Mouse (Mus musculus) hindbrain, embryonic 14.5 days (tissue): ENCODE data around the gene Tnik. TPM values are rescaled to one million over a fixed set of nuclear protein-coding genes. Genes with fewer than 3 reads are reported as not detected.
A peak's percentile ranks its signal among the peaks of the same experiment; 100 is the strongest.

Experiments
- ATAC-seq: fragments of 200-750 bp; cut with Nextera tagmentation; 2 replicates; pipeline ENCODE4 v1.8.0; 2017; ENCODE audit warnings: moderate number of reproducible peaks, mild to moderate bottlenecking, moderate TSS enrichment, moderate library complexity; ENCODE audit not compliant: low FRiP score
- DNase-seq: peaks from one replicate; pipeline ENCODE4 v3.0.0-alpha.2; 2015; ENCODE audit warnings: low spot score
- H3K27ac ChIP-seq: fragments of 300-500 bp; sonication (generic); 2 replicates; pipeline ENCODE4 v1.5.1; 2014; ENCODE audit warnings: mild to moderate bottlenecking, moderate library complexity
- H3K27me3 ChIP-seq: fragments of 300-500 bp; sonication (generic); 2 replicates; pipeline ENCODE4 v1.6.1; 2014; ENCODE audit warnings: mild to moderate bottlenecking, low read length, mixed read lengths; ENCODE audit not compliant: control insufficient read depth, insufficient read depth
- H3K36me3 ChIP-seq: fragments of 300-500 bp; sonication (generic); replicated peaks from 2 replicates; pipeline ENCODE4 v1.6.1; 2014; ENCODE audit not compliant: control insufficient read depth, insufficient read depth
- H3K4me1 ChIP-seq: fragments of 300-500 bp; sonication (generic); replicated peaks from 2 replicates; pipeline ENCODE4 v1.6.1; 2014; ENCODE audit warnings: antibody characterized with exemption, low read length, mixed read lengths; ENCODE audit not compliant: control insufficient read depth, insufficient read depth
- H3K4me2 ChIP-seq: fragments of 300-500 bp; sonication (generic); replicated peaks from 2 replicates; pipeline ENCODE4 v1.6.1; 2014; ENCODE audit warnings: mild to moderate bottlenecking, moderate library complexity
- H3K4me3 ChIP-seq: fragments of 300-500 bp; sonication (generic); replicated peaks from 2 replicates; pipeline ENCODE4 v1.5.1; 2014; ENCODE audit warnings: mild to moderate bottlenecking, low read length
- H3K9ac ChIP-seq: fragments of 300-500 bp; sonication (generic); 2 replicates; pipeline ENCODE4 v1.6.1; 2014
- H3K9me3 ChIP-seq: fragments of 300-500 bp; sonication (generic); 2 replicates; pipeline ENCODE4 v1.6.1; 2016; ENCODE audit warnings: low read length; ENCODE audit not compliant: control insufficient read depth
- WGBS: fragments of 180-500 bp; shearing (Covaris S2); extraction: QIAGEN DNeasy Blood & Tissue Kit; methylation state at CpG from one replicate; pipeline ENCODE4 v1.1.7; 2014; 5-methylcytosine and 5-hydroxymethylcytosine counted together
- polyA plus RNA-seq: library from polyadenylated mRNA; unstranded; fragments of >200 nt; fragmentation: Nextera tagmentation; extraction: Ambion mirVana; gene quantifications from 2 replicates; pipeline ENCODE4 v1.2.1, GENCODE M21; 2014

The Tnik gene
- polyA plus RNA-seq, 1 experiment from 2014 or later = 97.5 TPM

DNA sequence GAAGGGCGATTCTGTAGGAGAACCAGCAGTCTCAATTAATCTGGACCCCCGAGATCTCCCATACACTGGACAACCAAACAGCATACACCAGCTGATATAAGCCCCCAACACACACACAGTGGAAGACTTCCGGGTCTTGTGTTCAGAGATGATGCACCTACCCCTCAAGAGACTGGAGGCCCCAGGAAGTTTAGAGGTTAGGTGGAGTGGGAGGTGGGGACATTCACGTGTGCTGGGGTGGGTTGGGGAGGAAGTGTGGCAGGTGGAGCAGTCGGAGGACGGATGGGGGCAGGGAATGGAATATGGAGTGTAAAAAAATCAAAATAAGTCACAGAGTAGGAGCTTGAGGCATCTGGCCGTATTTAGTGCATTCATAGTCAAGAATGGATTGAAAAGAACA lies 7.3 kb upstream of the Tnik start:
- ATAC-seq = no peak
- no peaks in the 10 kb centered on the region for H3K36me3 ChIP-seq
- H3K4me2 ChIP-seq = no peak overlapping the region
- 92% methylated on average over 7 of the region's 7 CpGs for WGBS
- H3K27ac ChIP-seq = no peak overlapping the region
- no peaks in the 10 kb centered on the region for H3K27me3 ChIP-seq
- no peak overlapping the region for H3K9ac ChIP-seq
- H3K4me1 ChIP-seq = no peaks in the 10 kb centered on the region
- DNase-seq = no peak
- H3K4me3 ChIP-seq = no peak overlapping the region
- no peaks in the 10 kb centered on the region for H3K9me3 ChIP-seq

DNA sequence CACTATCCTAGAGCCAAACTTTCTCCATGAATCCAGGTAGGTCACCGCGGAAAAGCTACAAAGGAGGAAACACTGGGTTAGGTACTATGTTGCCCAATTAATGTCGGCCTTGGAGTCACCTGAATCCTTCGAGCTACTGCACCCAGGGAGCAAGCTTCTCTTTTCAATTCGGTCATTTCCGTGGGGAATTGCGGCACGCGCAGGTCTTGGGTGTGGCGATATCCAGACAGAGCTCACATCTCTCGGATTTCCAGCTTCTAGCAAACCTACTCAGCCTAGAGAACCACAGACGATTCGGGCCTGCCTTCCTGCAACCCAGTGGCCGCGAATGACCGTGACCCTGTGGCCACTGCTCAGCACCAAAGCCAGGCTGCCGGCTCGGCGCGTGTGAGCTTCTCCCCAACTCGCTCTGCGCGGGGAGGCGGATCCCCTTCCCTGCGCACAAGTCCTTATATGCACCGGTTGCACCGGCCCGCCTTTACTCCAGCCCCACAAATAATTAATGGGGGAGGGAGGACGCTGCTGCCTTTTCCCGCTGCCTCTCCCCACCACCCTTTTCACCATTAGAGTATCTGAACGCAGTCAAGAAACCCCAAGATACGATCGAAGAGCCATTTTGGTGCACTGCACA lies 528 bp upstream of the Tnik start:
- no peaks in the 10 kb centered on the region for H3K9me3 ChIP-seq
- H3K4me2 ChIP-seq = peak overlapping the region; percentile 87
- peak overlapping the region; percentile 96 for H3K27ac ChIP-seq
- peak; percentile 65 for DNase-seq
- H3K9ac ChIP-seq = peak overlapping the region; percentile 96
- H3K4me3 ChIP-seq = peak overlapping the region; percentile 77
- under 1% methylated on average over 33 of the region's 33 CpGs for WGBS
- H3K36me3 ChIP-seq = no peaks in the 10 kb centered on the region
- no peaks in the 10 kb centered on the region for H3K27me3 ChIP-seq
- peak; percentile 56 for ATAC-seq
- peaks cover 22% of the 10 kb centered on the region for H3K4me1 ChIP-seq

DNA sequence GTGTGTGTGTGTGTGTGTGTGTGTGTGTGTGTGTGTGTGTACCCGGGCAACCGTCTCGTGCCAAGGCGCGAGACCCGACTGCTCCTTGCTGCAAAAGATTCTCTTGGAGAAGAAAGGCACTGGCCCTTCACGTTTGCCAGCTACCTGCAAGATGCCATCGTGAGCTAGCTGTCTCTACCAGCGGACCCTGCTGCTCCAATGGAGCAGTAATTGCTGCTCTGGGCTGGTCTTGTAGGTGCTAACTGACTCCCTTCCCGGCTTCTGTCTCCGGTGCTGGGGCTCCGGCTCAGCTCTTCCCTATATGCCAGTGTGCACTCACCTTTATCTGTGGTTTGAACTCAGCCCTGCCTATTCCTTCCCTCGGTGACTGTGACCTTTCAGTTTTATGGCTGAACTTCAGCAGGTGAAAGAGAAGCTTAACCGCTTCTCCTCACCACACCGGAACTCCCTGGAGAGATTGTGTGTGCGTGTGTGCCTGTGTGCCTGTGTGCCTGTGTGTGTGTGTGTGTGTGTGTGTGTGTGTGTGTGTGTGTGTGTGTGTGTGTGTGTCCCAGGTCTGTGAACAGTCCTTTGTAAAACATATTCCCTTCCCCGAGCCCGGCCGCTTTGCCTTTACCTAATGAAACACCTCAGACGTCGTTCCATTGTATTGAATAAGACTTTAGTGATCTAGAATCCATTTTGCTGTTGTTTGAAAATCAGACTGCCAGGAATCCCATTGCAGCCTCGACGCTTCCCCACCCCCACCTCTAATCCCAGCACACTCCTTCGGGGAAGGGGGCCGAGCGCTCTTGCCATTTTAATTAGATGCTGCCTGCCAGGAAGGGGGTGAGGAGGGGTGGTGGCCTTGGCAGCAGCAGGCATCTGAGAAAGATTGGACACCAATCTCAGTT lies 1.2 kb downstream of the Tnik start:
- peak overlapping the region; percentile 77 for H3K4me3 ChIP-seq
- H3K27ac ChIP-seq = peak overlapping the region; percentile 96
- DNase-seq = peak; percentile 69
- H3K4me2 ChIP-seq = peak overlapping the region; percentile 87
- no peaks in the 10 kb centered on the region for H3K27me3 ChIP-seq
- H3K36me3 ChIP-seq = no peaks in the 10 kb centered on the region
- peak; percentile 17; the same call in 1 of the 2 replicates for ATAC-seq
- H3K9ac ChIP-seq = peak overlapping the region; percentile 96
- H3K4me1 ChIP-seq = peaks cover 39% of the 10 kb centered on the region
- no peaks in the 10 kb centered on the region for H3K9me3 ChIP-seq
- WGBS = under 1% methylated on average over 26 of the region's 26 CpGs

- WGBS = 18% methylated on average over 5 of the region's 5 CpGs
- peak overlapping the region; percentile 96 for H3K27ac ChIP-seq
- ATAC-seq = no peak
- DNase-seq = no peak
- H3K4me1 ChIP-seq = peaks cover 45% of the 10 kb centered on the region
- peak overlapping the region; percentile 77 for H3K4me3 ChIP-seq
- no peaks in the 10 kb centered on the region for H3K36me3 ChIP-seq
- peak overlapping the region; percentile 87 for H3K4me2 ChIP-seq
- H3K9ac ChIP-seq = peak overlapping the region; percentile 96
- H3K27me3 ChIP-seq = no peaks in the 10 kb centered on the region
- H3K9me3 ChIP-seq = no peaks in the 10 kb centered on the region
Observed at GRCm38 (mm10) chr3:28264841-28265150, 1.8 kb downstream of the Tnik start.

- 14% methylated on average over 4 of the region's 4 CpGs for whole genome bisulfite sequencing
Observed at GRCm38 (mm10) chr3:28265183-28265582, 2.2 kb downstream of the Tnik start.

DNA sequence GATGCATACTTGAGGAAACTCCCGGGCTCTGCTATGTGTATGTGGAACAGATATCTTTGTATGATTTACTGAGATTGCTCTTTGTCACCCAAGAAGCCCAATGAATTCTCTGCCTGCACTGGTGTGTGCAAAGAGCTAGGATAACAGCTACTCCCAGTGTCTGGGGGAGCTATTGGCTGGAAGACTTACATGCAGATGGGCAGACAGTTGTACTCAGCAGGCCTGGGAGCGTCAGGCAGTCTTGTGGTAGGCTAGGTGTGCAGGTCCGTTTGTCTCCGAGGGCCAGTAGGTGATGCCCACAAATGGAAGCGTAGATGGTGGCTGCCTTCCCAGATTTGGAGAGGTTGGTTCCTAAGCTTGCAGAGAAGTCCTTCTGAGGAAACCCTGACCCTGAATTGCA lies 2.6 kb downstream of the Tnik start:
- Histone ChIP-seq H3K4me3 (peak overlapping the region; percentile 77), H3K27ac (peak overlapping the region; percentile 96), H3K9ac (peak overlapping the region; percentile 96), H3K4me2 (peak overlapping the region; percentile 87), H3K27me3 (no peaks in the 10 kb centered on the region), H3K9me3 (no peaks in the 10 kb centered on the region), H3K36me3 (no peaks in the 10 kb centered on the region), H3K4me1 (peaks cover 52% of the 10 kb centered on the region)
- DNase-seq = peak; percentile 38
- 43% methylated on average over 5 of the region's 5 CpGs for WGBS
- no peak for ATAC-seq

More at GRCm38 (mm10) chr3:28265183-28265582, 2.2 kb downstream of the Tnik start:
- Histone ChIP-seq H3K9me3 (no peaks in the 10 kb centered on the region), H3K4me1 (peaks cover 48% of the 10 kb centered on the region), H3K9ac (peak overlapping the region; percentile 96), H3K27me3 (no peaks in the 10 kb centered on the region), H3K4me3 (peak overlapping the region; percentile 77), H3K4me2 (peak overlapping the region; percentile 87), H3K36me3 (no peaks in the 10 kb centered on the region), H3K27ac (peak overlapping the region; percentile 96)
- peak; percentile 53 for DNase-seq
- peak; percentile 32 for ATAC-seq

DNA sequence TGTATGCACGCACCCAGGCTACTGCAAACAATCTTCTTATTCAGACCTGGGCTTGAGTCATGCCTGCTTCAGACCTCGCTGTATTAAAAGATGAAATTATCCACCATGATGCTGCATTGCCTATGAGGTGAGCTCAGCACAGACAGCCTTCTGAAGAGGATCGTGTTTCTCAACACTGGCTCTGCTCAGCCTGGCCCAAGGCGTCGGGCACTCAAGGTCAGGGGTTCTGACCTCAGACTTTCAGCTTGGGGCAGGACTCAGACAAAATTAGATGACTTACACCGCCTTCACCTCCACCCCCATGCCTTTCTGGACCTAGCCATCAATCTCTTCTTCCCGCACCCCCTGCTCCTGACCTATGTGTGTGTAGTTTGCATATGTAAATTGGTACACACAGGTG lies 4.2 kb downstream of the Tnik start:
- WGBS = 59% methylated on average over 7 of the region's 7 CpGs
- no peaks in the 10 kb centered on the region for H3K27me3 ChIP-seq
- no peaks in the 10 kb centered on the region for H3K9me3 ChIP-seq
- no peak overlapping the region for H3K9ac ChIP-seq
- no peak for ATAC-seq
- peak overlapping the region; percentile 87 for H3K4me2 ChIP-seq
- no peak overlapping the region; the same call in 1 of the 2 replicates for H3K27ac ChIP-seq
- H3K36me3 ChIP-seq = no peaks in the 10 kb centered on the region
- H3K4me3 ChIP-seq = 0 out of 2 replicates have a peak overlapping the region, but pooled peaks have one; percentile 77
- H3K4me1 ChIP-seq = peaks cover 60% of the 10 kb centered on the region
- DNase-seq = no peak

- no peak overlapping the region for H3K4me2 ChIP-seq
- no peaks in the 10 kb centered on the region for H3K9me3 ChIP-seq
- DNase-seq (no peak), ATAC-seq (no peak)
- peaks cover 63% of the 10 kb centered on the region for H3K4me1 ChIP-seq
- no peak overlapping the region for H3K27ac ChIP-seq
- H3K4me3 ChIP-seq = no peak overlapping the region
- no peaks in the 10 kb centered on the region for H3K27me3 ChIP-seq
- 46% methylated on average over 2 of the region's 2 CpGs for WGBS
- H3K9ac ChIP-seq = no peak overlapping the region
- H3K36me3 ChIP-seq = no peaks in the 10 kb centered on the region
Observed at GRCm38 (mm10) chr3:28269716-28270115, 6.7 kb downstream of the Tnik start.

DNA sequence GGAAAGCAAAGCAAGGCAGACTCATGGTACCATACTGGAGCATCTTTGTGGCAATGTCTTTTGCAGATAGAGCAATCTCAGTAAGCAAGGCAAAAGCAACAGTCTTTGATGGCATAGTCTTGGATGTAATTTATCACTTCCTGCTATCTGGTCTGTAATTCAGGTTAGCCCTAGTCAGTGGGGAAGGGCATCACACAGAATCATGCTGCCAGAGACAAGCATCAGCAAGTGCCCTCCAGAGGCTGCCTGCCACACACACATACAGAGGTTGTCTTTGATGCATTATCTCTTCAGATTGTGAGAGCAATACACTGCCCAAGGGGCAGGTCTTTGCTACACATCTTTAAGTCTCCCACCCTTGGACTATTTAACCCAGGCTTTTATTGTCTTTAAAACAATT lies 8.9 kb downstream of the Tnik start:
- Histone ChIP-seq H3K36me3 (no peaks in the 10 kb centered on the region), H3K9me3 (no peaks in the 10 kb centered on the region), H3K27ac (no peak overlapping the region), H3K4me1 (peaks cover 47% of the 10 kb centered on the region), H3K4me2 (no peak overlapping the region), H3K9ac (no peak overlapping the region), H3K4me3 (no peak overlapping the region), H3K27me3 (no peaks in the 10 kb centered on the region)
- ATAC-seq = no peak
- no peak for DNase-seq
